Comparison of ENCODE assay signal across 14 mouse cellular contexts in genomic region chr7:101376701-101377340, GRCm38 (mm10). TPM values are rescaled to one million over a fixed set of nuclear protein-coding genes. Genes with fewer than 3 reads are reported as not detected.
DNase-seq lines count a peak whose midpoint lies in the region; ATAC-seq and TF ChIP-seq lines count a peak whose summit lies in the region.
"Had no signal": no experiment of that assay in that cellular context is flagged by ENCODE, and none has a peak within 500 bp of the region (broad histone marks: within the 10 kb centered on the region; RNA-seq: fewer than 3 reads in every experiment).

No protein-coding gene starts in this region.

- H3K27ac ChIP-seq in kidney, postnatal 0 days: peak overlapping the region; percentile 75; the same call in 1 of the 2 replicates
- peak overlapping the region; percentile 95; the same call in 1 of the 2 replicates for H3K27ac ChIP-seq in thymus, adult 2 months (ENCODE audit: control insufficient read depth, insufficient read depth, low read length)
- H3K27ac ChIP-seq in intestine, embryonic 14.5 days (ENCODE audit: low read depth): peak overlapping the region; percentile 87
- H3K27ac ChIP-seq: neural tube, embryonic 12.5 days had no signal

- H3K4me1 ChIP-seq in kidney, postnatal 0 days (replicated peaks; ENCODE audit: insufficient read depth, low read length): peaks cover 21% of the 10 kb centered on the region
- peaks cover 27% of the 10 kb centered on the region for H3K4me1 ChIP-seq in thymus, adult 2 months (replicated peaks; ENCODE audit: control insufficient read depth, insufficient read depth, low read length)
- H3K4me1 ChIP-seq in intestine, embryonic 14.5 days (replicated peaks; ENCODE audit: control insufficient read depth, insufficient read depth, low read length): peaks cover 28% of the 10 kb centered on the region; the same call in 1 of the 2 replicates

- DNase-seq in kidney, postnatal 0 days (ENCODE audit: low spot score): no peak
- no peak for DNase-seq in kidney, postnatal 10 days
- no peak for DNase-seq in thymus, adult 2 months
- DNase-seq in thymus, postnatal 4 days: no peak
- DNase-seq in intestine, embryonic 14.5 days (ENCODE audit: low spot score): no peak
- no peak for DNase-seq in cerebellum, adult 9-10 months
- DNase-seq: left cerebral cortex, postnatal 4 days; right cerebral cortex, postnatal 14 days had no signal

- H3K27me3 ChIP-seq in kidney, postnatal 0 days (ENCODE audit: insufficient read depth, low read length): no peaks in the 10 kb centered on the region
- H3K27me3 ChIP-seq in thymus, adult 2 months (ENCODE audit: control insufficient read depth, insufficient read depth, low read length): no peaks in the 10 kb centered on the region
- H3K27me3 ChIP-seq in intestine, embryonic 14.5 days (replicated peaks; ENCODE audit: control insufficient read depth, insufficient read depth, low read length): no peaks in the 10 kb centered on the region
- H3K27me3 ChIP-seq: neural tube, embryonic 12.5 days had no signal

- peak overlapping the region; percentile 59; the same call in 1 of the 2 replicates for H3K9ac ChIP-seq in kidney, postnatal 0 days (ENCODE audit: low read depth, low read length)
- H3K9ac ChIP-seq in intestine, embryonic 14.5 days (ENCODE audit: low read length): no peak overlapping the region; the same call in 1 of the 2 replicates
- H3K9ac ChIP-seq: neural tube, embryonic 12.5 days had no signal

- ATAC-seq in kidney, postnatal 0 days (replicated peaks; ENCODE audit: low FRiP score, low read depth): no peak
- no peak for ATAC-seq in intestine, embryonic 14.5 days (replicated peaks; ENCODE audit: low FRiP score, low TSS enrichment, low read depth)
- no peak for ATAC-seq in erythroblast, adult 5-6 weeks (replicated peaks; ENCODE audit: low FRiP score, poor library complexity, severe bottlenecking)

- no peaks in the 10 kb centered on the region for H3K9me3 ChIP-seq in kidney, postnatal 0 days (replicated peaks; ENCODE audit: low read length)
- H3K9me3 ChIP-seq in intestine, embryonic 14.5 days (ENCODE audit: control insufficient read depth, low read length): no peaks in the 10 kb centered on the region
- H3K9me3 ChIP-seq: neural tube, embryonic 12.5 days had no signal

- no peak overlapping the region for H3K4me2 ChIP-seq in kidney, postnatal 0 days (ENCODE audit: low read length)
- no peak overlapping the region for H3K4me2 ChIP-seq in intestine, embryonic 14.5 days (ENCODE audit: low read length)
- H3K4me2 ChIP-seq: neural tube, embryonic 12.5 days had no signal

- no peak for TF ChIP-seq CTCF in kidney, postnatal 0 days (IDR thresholded peaks at IDR 0.05; ENCODE audit: low read depth)
- no peak for TF ChIP-seq CTCF in thymus, adult 2 months (IDR thresholded peaks at IDR 0.05; ENCODE audit: borderline replicate concordance, control insufficient read depth, extremely low read depth, insufficient read depth, low read length, poor library complexity)

- no peak for TF ChIP-seq POLR2A in thymus, adult 2 months (IDR thresholded peaks at IDR 0.05; ENCODE audit: control insufficient read depth, extremely low read depth, insufficient read depth, low read length, poor library complexity)

- no peak overlapping the region for H3K4me3 ChIP-seq in kidney, postnatal 0 days (replicated peaks; ENCODE audit: low read depth, low read length)
- no peak overlapping the region for H3K4me3 ChIP-seq in thymus, adult 2 months (ENCODE audit: control insufficient read depth, insufficient read depth, low read length)
- no peak overlapping the region for H3K4me3 ChIP-seq in intestine, embryonic 14.5 days (ENCODE audit: low read depth, low read length)
- H3K4me3 ChIP-seq: neural tube, embryonic 12.5 days had no signal

- H3K36me3 ChIP-seq in kidney, postnatal 0 days (ENCODE audit: insufficient read depth, low read length): no peaks in the 10 kb centered on the region
- H3K36me3 ChIP-seq in thymus, adult 2 months (ENCODE audit: control insufficient read depth, insufficient read depth, low read length): no peaks in the 10 kb centered on the region
- no peaks in the 10 kb centered on the region for H3K36me3 ChIP-seq in intestine, embryonic 14.5 days (ENCODE audit: control insufficient read depth, insufficient read depth, low read length)
- H3K36me3 ChIP-seq: neural tube, embryonic 12.5 days had no signal

- 45% methylated on average over 10 of the region's 10 CpGs for WGBS in kidney, postnatal 0 days
- WGBS in thymus, adult 2 months: 96% methylated on average over 10 of the region's 10 CpGs
- 74% methylated on average over 10 of the region's 10 CpGs for WGBS in intestine, embryonic 14.5 days

RNA-seq across cellular contexts. Expression of gene Arap1, which starts 29.0 kb away (rescaled TPM):
- 65.8 and 70.4 TPM in 2 replicates for polyA plus RNA-seq in kidney, postnatal 0 days (2015; fragmentation: Nextera tagmentation; extraction: Ambion mirVana)
- polyA plus RNA-seq in thymus, adult 2 months (2012; rRNA removed): 190 and 225 TPM in 2 replicates
- polyA plus RNA-seq in intestine, embryonic 14.5 days (2014; fragmentation: Nextera tagmentation; extraction: Ambion mirVana): 70.1 and 72.1 TPM in 2 replicates
- total RNA-seq in erythroblast, adult 5-6 weeks (2015; ENCODE audit: low replicate concordance): 24.2 and 26.5 TPM in 2 replicates
- total RNA-seq in erythroblast, adult 5-6 weeks (2017; ENCODE audit: low replicate concordance): 8.3 and 24.5 TPM in 2 replicates

RNA-seq across cellular contexts. Expression of gene Gm45837, which starts 33.9 kb away (rescaled TPM):
- polyA plus RNA-seq in kidney, postnatal 0 days (2015; fragmentation: Nextera tagmentation; extraction: Ambion mirVana): 4.5 and 5.3 TPM in 2 replicates
- 0.60 TPM in 1 of 2 replicates, not detected in the other for polyA plus RNA-seq in thymus, adult 2 months (2012; rRNA removed)
- polyA plus RNA-seq in intestine, embryonic 14.5 days (2014; fragmentation: Nextera tagmentation; extraction: Ambion mirVana): 3.9 TPM in 1 of 2 replicates, not detected in the other
- 5.0 TPM in 1 of 2 replicates, not detected in the other for total RNA-seq in erythroblast, adult 5-6 weeks (2015; ENCODE audit: low replicate concordance)
- not detected in 2 replicates for total RNA-seq in erythroblast, adult 5-6 weeks (2017; ENCODE audit: low replicate concordance)
- total RNA-seq: ES-E14; heart, postnatal 14 days; megakaryocyte progenitor cell, adult 5-6 weeks had no signal
- polyA plus RNA-seq: neural tube, embryonic 12.5 days; testis, adult 2 months had no signal

RNA-seq across cellular contexts. Expression of gene Pde2a, which starts 44.7 kb away (rescaled TPM):
- polyA plus RNA-seq in kidney, postnatal 0 days (2015; fragmentation: Nextera tagmentation; extraction: Ambion mirVana): 21.0 and 22.1 TPM in 2 replicates
- 8.2 and 12.0 TPM in 2 replicates for polyA plus RNA-seq in thymus, adult 2 months (2012; rRNA removed)
- 16.4 and 20.0 TPM in 2 replicates for polyA plus RNA-seq in intestine, embryonic 14.5 days (2014; fragmentation: Nextera tagmentation; extraction: Ambion mirVana)
- total RNA-seq in erythroblast, adult 5-6 weeks (2015; ENCODE audit: low replicate concordance): 17.5 and 18.6 TPM in 2 replicates
- 13.0 and 16.4 TPM in 2 replicates for total RNA-seq in erythroblast, adult 5-6 weeks (2017; ENCODE audit: low replicate concordance)

RNA-seq across cellular contexts. Expression of gene Stard10, which starts 59.9 kb away (rescaled TPM):
- polyA plus RNA-seq in kidney, postnatal 0 days (2015; fragmentation: Nextera tagmentation; extraction: Ambion mirVana): 74.1 and 74.6 TPM in 2 replicates
- 25.4 and 31.4 TPM in 2 replicates for polyA plus RNA-seq in thymus, adult 2 months (2012; rRNA removed)
- polyA plus RNA-seq in intestine, embryonic 14.5 days (2014; fragmentation: Nextera tagmentation; extraction: Ambion mirVana): 123 and 134 TPM in 2 replicates
- 37.4 and 49.8 TPM in 2 replicates for total RNA-seq in erythroblast, adult 5-6 weeks (2015; ENCODE audit: low replicate concordance)
- total RNA-seq in erythroblast, adult 5-6 weeks (2017; ENCODE audit: low replicate concordance): 24.4 and 39.0 TPM in 2 replicates
